Mouse (Mus musculus): ENCODE data around the gene Ttc28. TPM values are rescaled to one million over a fixed set of nuclear protein-coding genes. Genes with fewer than 3 reads are reported as not detected.
A peak's percentile ranks its signal among the peaks of the same experiment; 100 is the strongest.

Gene Ttc28
- polyA plus RNA-seq, 1 experiment from 2014 or later, result 5.8 TPM

DNA sequence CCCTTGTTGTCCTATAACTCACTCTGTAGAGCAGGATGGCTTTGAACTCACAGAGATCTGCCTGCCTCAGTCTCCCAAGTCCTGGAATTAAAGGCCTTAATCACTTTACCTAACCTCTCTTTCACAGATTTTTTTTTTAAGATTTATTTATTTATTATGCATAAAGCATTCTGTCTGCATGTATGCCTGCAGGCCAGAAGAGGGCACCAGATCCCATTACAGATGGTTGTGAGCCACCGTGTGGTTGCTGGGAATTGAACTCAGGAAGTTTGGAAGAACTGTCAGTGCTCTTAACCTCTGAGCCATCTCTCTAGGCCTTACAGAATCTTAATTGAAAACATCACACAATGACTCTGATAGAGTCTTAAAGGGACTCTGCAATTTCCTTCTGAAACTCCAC is 26.6 kb upstream of the Ttc28 start:
- Histone ChIP-seq H3K9me3 (replicated peaks; ENCODE audit: control insufficient read depth, low read length) (no peaks in the 10 kb centered on the region), H3K4me2 (ENCODE audit: low read depth, low read length) (no peak overlapping the region), H3K4me3 (ENCODE audit: low read length) (no peak overlapping the region), H3K9ac (ENCODE audit: low read length) (no peak overlapping the region), H3K27me3 (ENCODE audit: control insufficient read depth, insufficient read depth, low read length) (no peaks in the 10 kb centered on the region), H3K36me3 (ENCODE audit: control insufficient read depth, insufficient read depth) (peaks cover 16% of the 10 kb centered on the region), H3K27ac (ENCODE audit: low read length) (no peak overlapping the region), H3K4me1 (ENCODE audit: control insufficient read depth, insufficient read depth, low read length) (peaks cover 6% of the 10 kb centered on the region)
- 84% methylated on average over 1 of the region's 1 CpGs for WGBS
- ATAC-seq (replicated peaks; ENCODE audit: extremely low read depth, insufficient read depth, low FRiP score), result no peak

DNA sequence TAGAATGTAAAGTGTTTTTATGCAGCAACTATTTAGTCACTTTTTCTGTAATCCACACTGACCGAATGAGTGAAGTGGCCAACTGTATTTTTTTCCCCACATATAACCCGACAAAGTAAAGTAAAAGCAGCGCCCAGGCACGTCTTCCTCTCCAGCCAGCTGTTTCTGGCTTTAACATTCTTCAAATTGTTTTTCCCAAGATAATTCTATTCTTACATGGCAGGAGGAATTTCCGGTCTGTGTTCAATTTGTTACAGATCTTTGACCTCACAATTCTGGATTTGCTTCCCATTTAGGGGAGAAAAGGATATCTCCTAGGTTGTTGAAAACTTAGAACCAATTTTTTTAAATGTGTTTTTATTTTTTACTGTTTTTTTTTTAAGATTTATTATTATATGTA is 22.5 kb upstream of the Ttc28 start:
- Histone ChIP-seq H3K4me1 (ENCODE audit: control insufficient read depth, insufficient read depth, low read length) (peaks cover 6% of the 10 kb centered on the region), H3K27ac (ENCODE audit: low read length) (peak overlapping the region; percentile 71), H3K4me3 (ENCODE audit: low read length) (no peak overlapping the region), H3K27me3 (ENCODE audit: control insufficient read depth, insufficient read depth, low read length) (no peaks in the 10 kb centered on the region), H3K9ac (ENCODE audit: low read length) (no peak overlapping the region), H3K9me3 (replicated peaks; ENCODE audit: control insufficient read depth, low read length) (no peaks in the 10 kb centered on the region), H3K4me2 (ENCODE audit: low read depth, low read length) (no peak overlapping the region), H3K36me3 (ENCODE audit: control insufficient read depth, insufficient read depth) (0 out of 2 replicates have a peak, but pooled peaks cover 5% of the 10 kb centered on the region)
- WGBS, result 21% methylated on average over 5 of the region's 5 CpGs
- peak; percentile 37; the same call in 1 of the 2 replicates for ATAC-seq (replicated peaks; ENCODE audit: extremely low read depth, insufficient read depth, low FRiP score)

DNA sequence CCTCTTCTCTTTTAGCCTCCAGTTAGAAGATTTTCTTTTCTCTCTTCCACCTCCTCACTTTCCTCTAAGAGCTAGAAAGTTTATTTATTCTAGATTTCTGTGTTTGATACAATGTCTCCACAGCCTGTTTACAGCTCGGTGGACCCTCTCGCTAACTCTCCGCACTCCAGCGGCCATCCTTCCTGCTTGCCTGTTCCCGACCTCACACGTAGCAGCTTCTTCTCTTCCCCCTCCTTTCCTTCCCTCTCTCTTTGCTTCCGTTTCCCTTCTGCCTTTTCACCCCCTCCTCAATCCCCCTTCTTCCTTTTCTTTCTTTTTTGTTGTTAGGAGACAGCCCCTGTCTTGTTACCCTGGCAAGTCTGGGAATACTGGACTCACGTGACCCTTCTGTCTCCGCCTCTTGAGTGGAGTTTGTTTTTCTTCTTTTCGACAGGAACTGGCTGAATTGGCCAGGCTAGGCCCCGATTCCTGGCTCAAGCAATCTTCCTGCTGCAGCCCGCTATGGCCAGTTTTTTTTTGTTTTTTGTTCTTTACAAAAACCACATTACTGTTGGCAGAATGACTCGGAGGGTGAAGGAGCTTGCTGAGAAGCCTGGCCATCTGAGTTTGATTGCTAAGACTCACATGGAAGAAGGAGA is 20.5 kb upstream of the Ttc28 start:
- ATAC-seq (replicated peaks; ENCODE audit: extremely low read depth, insufficient read depth, low FRiP score), result peak; percentile 66
- H3K27ac ChIP-seq (ENCODE audit: low read length), result peak overlapping the region; percentile 78
- peak overlapping the region; percentile 42 for H3K4me2 ChIP-seq (ENCODE audit: low read depth, low read length)
- peak overlapping the region; percentile 35 for H3K4me3 ChIP-seq (ENCODE audit: low read length)
- peaks cover 6% of the 10 kb centered on the region for H3K4me1 ChIP-seq (ENCODE audit: control insufficient read depth, insufficient read depth, low read length)
- H3K9ac ChIP-seq (ENCODE audit: low read length), result peak overlapping the region; percentile 38
- 36% methylated on average over 13 of the region's 13 CpGs for WGBS
- no peaks in the 10 kb centered on the region for H3K9me3 ChIP-seq (replicated peaks; ENCODE audit: control insufficient read depth, low read length)
- no peaks in the 10 kb centered on the region for H3K27me3 ChIP-seq (ENCODE audit: control insufficient read depth, insufficient read depth, low read length)
- H3K36me3 ChIP-seq (ENCODE audit: control insufficient read depth, insufficient read depth), result no peaks in the 10 kb centered on the region

DNA sequence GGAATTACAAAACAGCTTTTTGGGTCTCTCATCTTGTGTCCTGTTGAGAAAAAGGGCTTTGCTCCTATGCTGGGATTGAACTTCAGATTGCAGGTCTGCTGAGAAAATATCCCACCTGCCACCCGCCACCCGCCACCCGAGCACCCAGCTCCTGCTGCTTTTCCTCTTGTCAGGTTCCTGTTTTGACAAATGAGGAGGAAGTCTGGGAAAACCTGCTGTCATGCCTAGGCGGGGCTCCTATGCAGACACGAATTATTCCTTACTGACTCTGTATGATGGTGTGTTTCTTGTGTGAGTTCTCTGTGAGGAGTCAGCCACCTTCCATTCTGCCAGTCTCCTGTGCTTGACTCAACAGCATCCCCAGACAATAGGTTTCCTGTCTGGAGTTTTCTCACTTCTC is 19.2 kb upstream of the Ttc28 start:
- Histone ChIP-seq H3K9ac (ENCODE audit: low read length) (no peak overlapping the region), H3K36me3 (ENCODE audit: control insufficient read depth, insufficient read depth) (no peaks in the 10 kb centered on the region; the same call in 1 of the 2 replicates), H3K4me2 (ENCODE audit: low read depth, low read length) (no peak overlapping the region), H3K9me3 (replicated peaks; ENCODE audit: control insufficient read depth, low read length) (no peaks in the 10 kb centered on the region), H3K4me3 (ENCODE audit: low read length) (no peak overlapping the region), H3K4me1 (ENCODE audit: control insufficient read depth, insufficient read depth, low read length) (peaks cover 6% of the 10 kb centered on the region), H3K27me3 (ENCODE audit: control insufficient read depth, insufficient read depth, low read length) (no peaks in the 10 kb centered on the region), H3K27ac (ENCODE audit: low read length) (peak overlapping the region; percentile 78)
- no peak for ATAC-seq (replicated peaks; ENCODE audit: extremely low read depth, insufficient read depth, low FRiP score)
- 78% methylated on average over 5 of the region's 5 CpGs for WGBS

DNA sequence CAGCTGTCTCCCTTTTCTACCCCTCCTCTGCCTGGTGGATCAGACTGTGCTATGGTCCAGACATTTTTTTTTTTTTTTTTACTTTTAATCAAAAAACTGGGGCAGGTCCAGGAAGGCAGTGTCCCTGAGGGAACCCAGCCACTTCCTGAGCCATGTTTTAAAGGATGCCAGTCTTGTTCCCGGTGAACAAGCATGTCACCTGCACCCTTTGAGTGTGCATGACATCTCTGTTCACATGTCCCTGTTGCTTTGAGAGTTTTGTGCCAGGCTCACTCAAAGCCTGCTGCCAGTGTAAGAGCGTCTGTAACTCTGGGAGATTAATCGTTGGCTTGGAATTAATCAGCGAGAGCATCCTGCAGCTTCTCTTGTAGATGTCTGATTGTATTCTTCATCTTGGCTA is 11.1 kb upstream of the Ttc28 start:
- H3K36me3 ChIP-seq (ENCODE audit: control insufficient read depth, insufficient read depth), result peaks cover 4% of the 10 kb centered on the region
- no peak overlapping the region for H3K9ac ChIP-seq (ENCODE audit: low read length)
- H3K9me3 ChIP-seq (replicated peaks; ENCODE audit: control insufficient read depth, low read length), result no peaks in the 10 kb centered on the region
- H3K4me2 ChIP-seq (ENCODE audit: low read depth, low read length), result no peak overlapping the region
- H3K4me1 ChIP-seq (ENCODE audit: control insufficient read depth, insufficient read depth, low read length), result 0 out of 2 replicates have a peak, but pooled peaks cover 3% of the 10 kb centered on the region
- no peak for ATAC-seq (replicated peaks; ENCODE audit: extremely low read depth, insufficient read depth, low FRiP score)
- H3K27me3 ChIP-seq (ENCODE audit: control insufficient read depth, insufficient read depth, low read length), result no peaks in the 10 kb centered on the region
- H3K4me3 ChIP-seq (ENCODE audit: low read length), result no peak overlapping the region
- no peak overlapping the region for H3K27ac ChIP-seq (ENCODE audit: low read length)
- WGBS, result 65% methylated on average over 4 of the region's 4 CpGs

DNA sequence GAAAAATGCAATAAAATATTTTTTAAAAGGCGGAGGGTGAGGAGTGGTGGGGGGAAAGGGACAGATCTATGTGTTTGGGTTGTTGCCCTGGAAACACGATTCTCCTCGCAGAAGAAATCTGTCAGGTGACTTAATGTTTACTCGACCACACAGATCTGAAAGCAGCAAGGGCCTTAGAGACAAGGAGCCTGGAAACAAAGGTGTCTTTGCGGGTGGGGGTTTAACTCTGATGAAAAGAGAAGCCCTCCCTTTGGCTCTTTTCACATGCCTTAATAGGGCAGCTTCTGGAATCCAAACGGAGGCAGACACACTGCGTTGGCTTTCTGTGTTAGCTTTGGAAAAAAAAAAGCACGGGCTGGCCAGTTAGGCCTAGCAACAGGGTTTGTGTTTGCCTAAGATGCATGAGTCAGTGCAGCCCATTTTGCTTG is 10.3 kb upstream of the Ttc28 start:
- 56% methylated on average over 8 of the region's 8 CpGs for WGBS
- Histone ChIP-seq H3K9ac (ENCODE audit: low read length) (no peak overlapping the region), H3K4me2 (ENCODE audit: low read depth, low read length) (no peak overlapping the region), H3K36me3 (ENCODE audit: control insufficient read depth, insufficient read depth) (peaks cover 4% of the 10 kb centered on the region), H3K27ac (ENCODE audit: low read length) (0 out of 2 replicates have a peak overlapping the region, but pooled peaks have one; percentile 18), H3K9me3 (replicated peaks; ENCODE audit: control insufficient read depth, low read length) (no peaks in the 10 kb centered on the region), H3K27me3 (ENCODE audit: control insufficient read depth, insufficient read depth, low read length) (no peaks in the 10 kb centered on the region), H3K4me3 (ENCODE audit: low read length) (no peak overlapping the region), H3K4me1 (ENCODE audit: control insufficient read depth, insufficient read depth, low read length) (0 out of 2 replicates have a peak, but pooled peaks cover 3% of the 10 kb centered on the region)
- no peak; the same call in 1 of the 2 replicates for ATAC-seq (replicated peaks; ENCODE audit: extremely low read depth, insufficient read depth, low FRiP score)

DNA sequence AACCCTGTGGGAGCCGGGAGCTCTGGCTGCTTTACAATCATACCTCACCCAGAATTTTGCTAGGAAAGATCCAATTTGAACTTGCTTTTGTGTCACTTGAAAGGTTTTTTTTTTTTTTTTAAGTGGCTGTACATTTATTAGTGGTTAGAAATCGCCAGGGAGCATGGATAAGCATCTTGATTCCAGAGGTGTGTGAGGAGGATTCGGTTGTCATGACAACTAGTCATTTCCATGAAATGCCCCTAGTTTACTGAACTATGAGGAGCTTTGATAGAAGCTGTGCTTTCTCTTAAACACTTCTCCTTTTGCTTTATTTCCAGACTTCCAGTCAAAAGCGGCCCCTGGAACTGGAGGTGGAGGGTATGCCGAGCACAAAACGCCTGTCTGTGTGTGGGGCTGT is 6.4 kb upstream of the Ttc28 start:
- 93% methylated on average over 6 of the region's 6 CpGs for WGBS
- Histone ChIP-seq H3K27me3 (ENCODE audit: control insufficient read depth, insufficient read depth, low read length) (no peaks in the 10 kb centered on the region), H3K27ac (ENCODE audit: low read length) (no peak overlapping the region), H3K9me3 (replicated peaks; ENCODE audit: control insufficient read depth, low read length) (no peaks in the 10 kb centered on the region), H3K4me2 (ENCODE audit: low read depth, low read length) (no peak overlapping the region), H3K4me3 (ENCODE audit: low read length) (no peak overlapping the region), H3K9ac (ENCODE audit: low read length) (no peak overlapping the region), H3K4me1 (ENCODE audit: control insufficient read depth, insufficient read depth, low read length) (peaks cover 9% of the 10 kb centered on the region; the same call in 1 of the 2 replicates), H3K36me3 (ENCODE audit: control insufficient read depth, insufficient read depth) (no peaks in the 10 kb centered on the region)
- no peak for ATAC-seq (replicated peaks; ENCODE audit: extremely low read depth, insufficient read depth, low FRiP score)

DNA sequence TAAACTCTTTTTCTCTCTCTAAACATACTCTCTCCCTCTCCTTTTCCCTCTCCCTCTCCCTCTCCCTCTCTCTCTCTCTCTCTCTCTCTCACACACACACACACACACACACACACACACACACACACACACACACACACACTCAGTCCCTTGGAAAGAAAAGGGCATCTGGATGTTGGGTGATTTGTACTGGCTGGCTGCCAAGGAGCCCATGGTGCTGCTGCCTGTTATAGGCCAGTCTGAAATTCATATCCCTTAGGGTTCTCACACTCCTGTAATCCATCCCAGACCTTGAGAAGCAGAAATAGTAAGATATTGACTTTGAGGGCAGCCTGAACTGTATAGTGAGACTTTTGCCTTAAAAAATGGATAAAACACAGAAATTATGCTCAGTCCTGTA is 4.9 kb upstream of the Ttc28 start:
- Histone ChIP-seq H3K4me1 (ENCODE audit: control insufficient read depth, insufficient read depth, low read length) (peaks cover 8% of the 10 kb centered on the region; the same call in 1 of the 2 replicates), H3K4me2 (ENCODE audit: low read depth, low read length) (no peak overlapping the region), H3K9ac (ENCODE audit: low read length) (no peak overlapping the region), H3K36me3 (ENCODE audit: control insufficient read depth, insufficient read depth) (no peaks in the 10 kb centered on the region), H3K9me3 (replicated peaks; ENCODE audit: control insufficient read depth, low read length) (no peaks in the 10 kb centered on the region), H3K4me3 (ENCODE audit: low read length) (no peak overlapping the region), H3K27ac (ENCODE audit: low read length) (no peak overlapping the region), H3K27me3 (ENCODE audit: control insufficient read depth, insufficient read depth, low read length) (no peaks in the 10 kb centered on the region)
- 0 out of 2 replicates have a peak, but pooled peaks have one; percentile 50 for ATAC-seq (replicated peaks; ENCODE audit: extremely low read depth, insufficient read depth, low FRiP score)

DNA sequence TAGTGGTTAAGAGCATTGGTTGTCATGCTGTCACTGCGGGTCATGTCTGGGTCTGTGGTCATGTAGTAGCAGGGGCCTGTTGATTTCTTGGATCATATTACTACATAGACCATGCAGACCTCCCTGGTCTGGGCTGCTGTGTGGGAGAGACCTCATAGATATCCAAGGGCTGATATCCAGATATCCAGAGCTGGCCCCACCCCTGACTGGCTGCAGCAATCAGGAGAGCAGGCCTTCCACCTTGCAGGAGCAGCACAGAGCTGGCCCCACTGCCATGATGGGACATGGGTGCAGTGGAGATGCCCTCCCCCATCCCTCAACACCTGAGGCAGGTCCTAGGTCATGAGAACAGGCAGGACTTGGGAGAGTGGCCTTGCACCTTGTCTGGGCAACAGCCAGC is 4.3 kb upstream of the Ttc28 start:
- Histone ChIP-seq H3K4me2 (ENCODE audit: low read depth, low read length) (no peak overlapping the region), H3K4me3 (ENCODE audit: low read length) (no peak overlapping the region), H3K27ac (ENCODE audit: low read length) (no peak overlapping the region), H3K36me3 (ENCODE audit: control insufficient read depth, insufficient read depth) (no peaks in the 10 kb centered on the region), H3K9me3 (replicated peaks; ENCODE audit: control insufficient read depth, low read length) (no peaks in the 10 kb centered on the region), H3K4me1 (ENCODE audit: control insufficient read depth, insufficient read depth, low read length) (peaks cover 10% of the 10 kb centered on the region; the same call in 1 of the 2 replicates), H3K27me3 (ENCODE audit: control insufficient read depth, insufficient read depth, low read length) (no peaks in the 10 kb centered on the region), H3K9ac (ENCODE audit: low read length) (no peak overlapping the region)
- WGBS, result 93% methylated on average over 1 of the region's 1 CpGs
- ATAC-seq (replicated peaks; ENCODE audit: extremely low read depth, insufficient read depth, low FRiP score), result no peak
